Mouse (Mus musculus): ENCODE measurements around the gene Gm20388.

GRCm38 (mm10) chr8:121450211-121450610 lies 1539.6 kb downstream of the Gm20388 start:
- TF ChIP-seq CTCF (IDR thresholded peaks at IDR 0.05; ENCODE audit: insufficient read depth, low read depth, low read length) (no peak), POLR2A (IDR thresholded peaks at IDR 0.05; ENCODE audit: insufficient read depth, low read depth, low read length) (no peak)

All from olfactory bulb, adult 2 months (tissue).